Mouse (Mus musculus): ENCODE results near the gene 1700029I15Rik. TPM values are rescaled to one million over a fixed set of nuclear protein-coding genes. Genes with fewer than 3 reads are reported as not detected.

The 1700029I15Rik gene
- polyA plus RNA-seq (2012; rRNA removed): 2.0 and 2.8 TPM in 2 replicates

DNA sequence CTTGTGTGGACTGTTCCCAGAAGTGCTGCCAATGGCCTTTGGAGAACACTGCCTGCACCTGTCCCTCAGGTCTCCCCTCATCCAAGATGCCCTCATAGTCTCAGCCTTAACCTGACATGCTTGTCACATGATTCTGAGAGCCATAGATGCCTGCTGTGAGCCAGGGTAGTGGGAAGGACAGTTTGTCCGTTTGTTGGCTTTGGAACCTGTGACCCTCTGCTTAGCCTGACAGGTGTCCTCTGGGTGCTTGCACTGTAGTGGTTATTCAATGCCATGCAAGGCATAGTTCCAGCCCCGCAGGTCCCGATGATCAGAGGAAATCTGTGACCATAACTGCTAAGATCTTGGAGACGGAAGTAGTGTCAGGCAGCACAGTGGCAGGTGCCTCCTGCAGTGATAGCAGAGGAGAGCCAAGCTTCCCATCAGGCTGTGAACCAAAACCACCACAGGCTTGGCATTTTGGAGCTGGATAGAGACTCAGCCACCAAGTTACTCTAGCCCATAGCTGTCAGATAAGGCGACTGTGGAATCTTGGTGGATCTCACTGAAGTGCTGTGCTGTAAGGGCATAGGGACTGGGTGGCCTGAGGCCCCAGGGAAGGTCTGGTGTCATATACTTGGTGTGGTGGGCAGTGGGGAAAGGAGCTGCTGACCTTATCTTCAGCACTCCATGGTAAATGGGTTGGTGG lies at the start of gene 1700029I15Rik:
Gene 1700029I15Rik, plus strand, starts transcription at position 638 of the 688 bp plus-strand sequence.
- Histone ChIP-seq H3K27me3 (ENCODE audit: control insufficient read depth, insufficient read depth, low read length) (no peaks in the 10 kb centered on the region), H3K27ac (ENCODE audit: insufficient read depth, low read length) (no peak within 1 kb of the TSS), H3K4me1 (ENCODE audit: control insufficient read depth, insufficient read depth, insufficient read length) (no peaks in the 10 kb centered on the region), H3K36me3 (ENCODE audit: control insufficient read depth, insufficient read depth, low read length) (peaks cover 29% of the 10 kb centered on the region), H3K4me3 (ENCODE audit: extremely low read depth, insufficient read depth, insufficient read length) (no peak within 1 kb of the TSS)
- WGBS: 87% methylated on average over 5 of the region's 5 CpGs
- TF ChIP-seq CTCF (IDR thresholded peaks at IDR 0.05; ENCODE audit: extremely low read depth, insufficient read depth, insufficient read length, insufficient replicate concordance): no peak
- TF ChIP-seq POLR2A (IDR thresholded peaks at IDR 0.05; ENCODE audit: low read depth, low read length): no peak
- DNase-seq (ENCODE audit: low read depth in 1 of 2, low spot score in 2 of 2): no peak

GRCm38 (mm10) chr2:92342418-92342817 lies 39.9 kb upstream of the 1700029I15Rik start:
- Histone ChIP-seq H3K27ac (ENCODE audit: insufficient read depth, low read length) (no peak overlapping the region), H3K36me3 (ENCODE audit: control insufficient read depth, insufficient read depth, low read length) (peaks cover 16% of the 10 kb centered on the region), H3K4me1 (ENCODE audit: control insufficient read depth, insufficient read depth, insufficient read length) (no peaks in the 10 kb centered on the region), H3K4me3 (ENCODE audit: extremely low read depth, insufficient read depth, insufficient read length) (no peak overlapping the region), H3K27me3 (ENCODE audit: control insufficient read depth, insufficient read depth, low read length) (no peaks in the 10 kb centered on the region)
- no peak for DNase-seq (ENCODE audit: low read depth in 1 of 2, low spot score in 2 of 2)
- TF ChIP-seq CTCF (IDR thresholded peaks at IDR 0.05; ENCODE audit: extremely low read depth, insufficient read depth, insufficient read length, insufficient replicate concordance) (no peak), POLR2A (IDR thresholded peaks at IDR 0.05; ENCODE audit: low read depth, low read length) (no peak)

- Histone ChIP-seq H3K27ac (ENCODE audit: insufficient read depth, low read length) (no peak overlapping the region), H3K27me3 (ENCODE audit: control insufficient read depth, insufficient read depth, low read length) (no peaks in the 10 kb centered on the region), H3K4me1 (ENCODE audit: control insufficient read depth, insufficient read depth, insufficient read length) (no peaks in the 10 kb centered on the region), H3K36me3 (ENCODE audit: control insufficient read depth, insufficient read depth, low read length) (peaks cover 36% of the 10 kb centered on the region), H3K4me3 (ENCODE audit: extremely low read depth, insufficient read depth, insufficient read length) (no peak overlapping the region)
- TF ChIP-seq CTCF (IDR thresholded peaks at IDR 0.05; ENCODE audit: extremely low read depth, insufficient read depth, insufficient read length, insufficient replicate concordance): no peak
- no peak for TF ChIP-seq POLR2A (IDR thresholded peaks at IDR 0.05; ENCODE audit: low read depth, low read length)
- DNase-seq (ENCODE audit: low read depth in 1 of 2, low spot score in 2 of 2): no peak
- WGBS: 83% methylated on average over 2 of the region's 2 CpGs
Measured at GRCm38 (mm10) chr2:92347191-92347590, 35.1 kb upstream of the 1700029I15Rik start.

GRCm38 (mm10) chr2:92349589-92350425 lies 32.5 kb upstream of the 1700029I15Rik start:
- TF ChIP-seq CTCF (IDR thresholded peaks at IDR 0.05; ENCODE audit: extremely low read depth, insufficient read depth, insufficient read length, insufficient replicate concordance): no peak
- no peak for TF ChIP-seq POLR2A (IDR thresholded peaks at IDR 0.05; ENCODE audit: low read depth, low read length)
- H3K4me1 ChIP-seq (ENCODE audit: control insufficient read depth, insufficient read depth, insufficient read length): no peaks in the 10 kb centered on the region
- WGBS: 89% methylated on average over 6 of the region's 6 CpGs

GRCm38 (mm10) chr2:92350686-92351085 lies 31.7 kb upstream of the 1700029I15Rik start:
- WGBS: 90% methylated on average over 5 of the region's 5 CpGs
- H3K4me3 ChIP-seq (ENCODE audit: extremely low read depth, insufficient read depth, insufficient read length): no peak overlapping the region
- no peak for DNase-seq (ENCODE audit: low read depth in 1 of 2, low spot score in 2 of 2)
- TF ChIP-seq POLR2A (IDR thresholded peaks at IDR 0.05; ENCODE audit: low read depth, low read length): no peak
- TF ChIP-seq CTCF (IDR thresholded peaks at IDR 0.05; ENCODE audit: extremely low read depth, insufficient read depth, insufficient read length, insufficient replicate concordance): no peak
- H3K4me1 ChIP-seq (ENCODE audit: control insufficient read depth, insufficient read depth, insufficient read length): no peaks in the 10 kb centered on the region
- H3K27me3 ChIP-seq (ENCODE audit: control insufficient read depth, insufficient read depth, low read length): no peaks in the 10 kb centered on the region
- peaks cover 28% of the 10 kb centered on the region for H3K36me3 ChIP-seq (ENCODE audit: control insufficient read depth, insufficient read depth, low read length)
- no peak overlapping the region for H3K27ac ChIP-seq (ENCODE audit: insufficient read depth, low read length)

More at GRCm38 (mm10) chr2:92349589-92350425, 32.5 kb upstream of the 1700029I15Rik start:
- H3K27ac ChIP-seq (ENCODE audit: insufficient read depth, low read length): no peak overlapping the region
- peaks cover 32% of the 10 kb centered on the region for H3K36me3 ChIP-seq (ENCODE audit: control insufficient read depth, insufficient read depth, low read length)
- no peak for DNase-seq (ENCODE audit: low read depth in 1 of 2, low spot score in 2 of 2)
- H3K4me3 ChIP-seq (ENCODE audit: extremely low read depth, insufficient read depth, insufficient read length): no peak overlapping the region
- no peaks in the 10 kb centered on the region for H3K27me3 ChIP-seq (ENCODE audit: control insufficient read depth, insufficient read depth, low read length)

DNA sequence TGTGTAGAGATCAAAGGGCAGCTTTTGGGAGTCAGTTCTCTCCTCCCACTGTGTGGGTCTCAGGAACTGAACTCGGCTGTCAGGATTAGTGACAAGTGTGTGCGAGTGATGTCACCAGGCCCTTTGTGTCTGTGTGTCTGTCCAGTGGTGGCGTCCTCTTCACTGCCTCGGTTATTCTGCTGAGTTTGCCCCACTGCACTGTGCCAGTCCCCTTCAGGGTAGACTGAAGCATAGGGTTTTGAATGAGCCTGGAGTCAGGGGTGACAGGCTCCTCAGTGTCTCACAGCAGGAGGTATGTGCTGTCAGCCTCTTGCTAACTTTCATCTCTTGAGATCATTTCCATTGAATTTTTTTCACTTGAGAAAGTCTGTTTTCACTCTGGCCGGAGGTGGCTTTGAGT lies 28.9 kb upstream of the 1700029I15Rik start:
- no peak for DNase-seq (ENCODE audit: low read depth in 1 of 2, low spot score in 2 of 2)
- H3K36me3 ChIP-seq (ENCODE audit: control insufficient read depth, insufficient read depth, low read length): peaks cover 31% of the 10 kb centered on the region
- TF ChIP-seq POLR2A (IDR thresholded peaks at IDR 0.05; ENCODE audit: low read depth, low read length) (no peak), CTCF (IDR thresholded peaks at IDR 0.05; ENCODE audit: extremely low read depth, insufficient read depth, insufficient read length, insufficient replicate concordance) (no peak)
- H3K4me3 ChIP-seq (ENCODE audit: extremely low read depth, insufficient read depth, insufficient read length): no peak overlapping the region
- no peaks in the 10 kb centered on the region for H3K4me1 ChIP-seq (ENCODE audit: control insufficient read depth, insufficient read depth, insufficient read length)
- 94% methylated on average over 5 of the region's 5 CpGs for WGBS
- H3K27me3 ChIP-seq (ENCODE audit: control insufficient read depth, insufficient read depth, low read length): no peaks in the 10 kb centered on the region
- no peak overlapping the region for H3K27ac ChIP-seq (ENCODE audit: insufficient read depth, low read length)
